Mouse (Mus musculus) hindbrain, postnatal 0 days (tissue): ENCODE results near the gene Cirbp. TPM values are rescaled to one million over a fixed set of nuclear protein-coding genes. Genes with fewer than 3 reads are reported as not detected.

Experiments
- ATAC-seq: fragments of 200-750 bp; cut with Nextera tagmentation; 2 replicates; pipeline ENCODE4 v1.8.0; 2017; ENCODE audit warnings: mild to moderate bottlenecking, moderate TSS enrichment, moderate library complexity
- DNase-seq: peaks from one replicate; pipeline ENCODE4 v3.0.0-alpha.2; 2015; ENCODE audit warnings: low spot score
- H3K27ac ChIP-seq: fragments of 300-500 bp; sonication (generic); 2 replicates; pipeline ENCODE4 v1.5.1; 2014; ENCODE audit warnings: mild to moderate bottlenecking
- H3K27me3 ChIP-seq: fragments of 300-500 bp; sonication (generic); 2 replicates; pipeline ENCODE4 v1.6.1; 2014; ENCODE audit warnings: low read length, mixed read lengths; ENCODE audit not compliant: insufficient read depth
- H3K36me3 ChIP-seq: fragments of 300-500 bp; sonication (generic); 2 replicates; pipeline ENCODE4 v1.6.1; 2014; ENCODE audit warnings: low read length, mixed read lengths; ENCODE audit not compliant: insufficient read depth
- H3K4me1 ChIP-seq: fragments of 300-500 bp; sonication (generic); 2 replicates; pipeline ENCODE4 v1.6.1; 2014; ENCODE audit warnings: antibody characterized with exemption, low read length, mixed read lengths; ENCODE audit not compliant: insufficient read depth
- H3K4me2 ChIP-seq: fragments of 300-500 bp; sonication (generic); 2 replicates; pipeline ENCODE4 v1.6.1; 2014; ENCODE audit warnings: low read depth, mild to moderate bottlenecking, low read length, moderate library complexity, mixed read lengths
- H3K4me3 ChIP-seq: fragments of 300-500 bp; sonication (generic); 2 replicates; pipeline ENCODE4 v1.5.1; 2014; ENCODE audit warnings: low read length
- H3K9ac ChIP-seq: fragments of 300-500 bp; sonication (generic); replicated peaks from 2 replicates; pipeline ENCODE4 v1.6.1; 2014; ENCODE audit warnings: mild to moderate bottlenecking, low read length, moderate library complexity, mixed read lengths
- H3K9me3 ChIP-seq: fragments of 300-500 bp; sonication (generic); 2 replicates; pipeline ENCODE4 v1.6.1; 2016; ENCODE audit warnings: low read length, mixed read lengths
- CTCF ChIP-seq: IDR thresholded peaks from 2 replicates; pipeline ENCODE4 v1.5.1; 2016; ENCODE audit warnings: antibody characterized with exemption, control low read depth, low read depth
- WGBS: fragments of 180-500 bp; shearing (Covaris S2); extraction: QIAGEN DNeasy Blood & Tissue Kit; methylation state at CpG from one replicate; pipeline ENCODE4 v1.1.7; 2014; 5-methylcytosine and 5-hydroxymethylcytosine counted together
- polyA plus RNA-seq: library from polyadenylated mRNA; unstranded; fragments of >200 nt; fragmentation: Nextera tagmentation; extraction: Ambion mirVana; gene quantifications from 2 replicates; pipeline ENCODE4 v1.2.1, GENCODE M21; 2015
- total RNA-seq: library from RNA; depleted of rRNA; stranded (reverse); fragments of >200 nt; gene quantifications from 2 replicates; pipeline ENCODE4 v1.2.3, GENCODE M21; 2014

Cirbp gene
- total and polyA plus RNA-seq, 2 experiments from 2014 or later = 257 to 730 TPM

- peaks cover 22% of the 10 kb centered on the region for H3K4me1 ChIP-seq
- H3K4me2 ChIP-seq = peak overlapping the region; percentile 98
Observed at GRCm38 (mm10) chr10:80141243-80141642, 24.5 kb upstream of the Cirbp start.

GRCm38 (mm10) chr10:80141786-80142529 lies 23.8 kb upstream of the Cirbp start:
- ATAC-seq (peak; percentile 86), DNase-seq (peak; percentile 100)
- Histone ChIP-seq H3K9ac (peak overlapping the region; percentile 95), H3K27ac (peak overlapping the region; percentile 86), H3K4me1 (peaks cover 15% of the 10 kb centered on the region), H3K4me2 (peak overlapping the region; percentile 98), H3K9me3 (no peaks in the 10 kb centered on the region), H3K27me3 (no peaks in the 10 kb centered on the region), H3K4me3 (peak overlapping the region; percentile 75), H3K36me3 (peaks cover 9% of the 10 kb centered on the region)
- WGBS = under 1% methylated on average over 43 of the region's 43 CpGs
- no peak for TF ChIP-seq CTCF

More at GRCm38 (mm10) chr10:80141243-80141642, 24.5 kb upstream of the Cirbp start:
- H3K27ac ChIP-seq = peak overlapping the region; percentile 86
- no peaks in the 10 kb centered on the region for H3K9me3 ChIP-seq
- peak overlapping the region; percentile 30; the same call in 1 of the 2 replicates for H3K9ac ChIP-seq
- WGBS = under 1% methylated on average over 29 of the region's 29 CpGs
- H3K4me3 ChIP-seq = peak overlapping the region; percentile 75
- TF ChIP-seq CTCF = peak; percentile 69
- peaks cover 9% of the 10 kb centered on the region for H3K36me3 ChIP-seq
- peak; percentile 97 for DNase-seq
- no peaks in the 10 kb centered on the region for H3K27me3 ChIP-seq
- ATAC-seq = peak; percentile 75

DNA sequence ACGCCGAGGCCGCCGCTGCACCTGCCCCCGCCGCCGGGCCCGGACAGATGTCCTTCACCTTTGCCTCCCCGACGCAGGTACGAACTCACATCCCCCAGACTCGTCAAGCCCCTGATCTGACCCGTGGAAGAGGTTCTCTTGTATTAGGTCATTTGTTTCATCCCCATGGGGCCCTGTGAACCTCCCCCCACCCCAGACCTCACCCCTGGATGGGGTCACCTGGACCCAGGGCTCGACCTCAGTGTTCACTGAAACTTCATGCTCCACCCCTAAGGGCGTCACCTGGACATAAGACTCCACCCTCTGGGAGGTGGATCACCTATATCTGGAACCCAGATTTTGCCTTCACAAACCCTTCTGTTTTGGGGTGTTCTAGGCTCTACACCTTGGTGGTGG lies 23.3 kb upstream of the Cirbp start:
- Histone ChIP-seq H3K9me3 (no peaks in the 10 kb centered on the region), H3K4me1 (peaks cover 10% of the 10 kb centered on the region), H3K4me2 (peak overlapping the region; percentile 98), H3K27ac (peak overlapping the region; percentile 86), H3K36me3 (peaks cover 9% of the 10 kb centered on the region), H3K9ac (peak overlapping the region; percentile 95), H3K27me3 (no peaks in the 10 kb centered on the region), H3K4me3 (peak overlapping the region; percentile 75)
- WGBS = 0% methylated on average over 15 of the region's 15 CpGs
- no peak for DNase-seq
- ATAC-seq = no peak
- no peak for TF ChIP-seq CTCF

- no peaks in the 10 kb centered on the region for H3K9me3 ChIP-seq
- H3K27ac ChIP-seq = no peak overlapping the region
- H3K4me1 ChIP-seq = peaks cover 10% of the 10 kb centered on the region
- TF ChIP-seq CTCF = no peak
- no peak for ATAC-seq
- 82% methylated on average over 7 of the region's 7 CpGs for WGBS
- H3K4me2 ChIP-seq = 0 out of 2 replicates have a peak overlapping the region, but pooled peaks have one; percentile 98
- H3K36me3 ChIP-seq = peaks cover 9% of the 10 kb centered on the region
- H3K9ac ChIP-seq = no peak overlapping the region
- H3K27me3 ChIP-seq = no peaks in the 10 kb centered on the region
- no peak overlapping the region for H3K4me3 ChIP-seq
- DNase-seq = no peak
Observed at GRCm38 (mm10) chr10:80143664-80144063, 22.1 kb upstream of the Cirbp start.

DNA sequence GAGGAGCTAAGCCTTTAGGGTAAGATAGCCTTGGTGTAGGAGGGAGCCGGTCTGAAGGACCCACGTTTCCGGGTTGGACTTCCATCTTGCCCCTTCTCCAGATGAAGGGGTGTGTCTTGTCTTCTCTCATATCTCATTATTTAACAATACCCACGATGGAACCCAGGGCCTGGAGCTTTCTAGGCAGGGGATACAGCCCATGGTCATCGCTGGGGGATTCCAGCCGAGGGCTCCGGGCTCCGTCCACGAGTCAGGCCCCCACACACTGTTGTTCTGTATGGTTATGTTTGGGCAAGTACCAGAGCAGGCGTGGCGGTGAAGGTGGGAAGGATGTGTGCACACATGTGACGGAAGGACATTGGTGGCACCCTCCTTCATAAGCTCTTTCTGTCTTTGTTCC lies 21.6 kb upstream of the Cirbp start:
- Histone ChIP-seq H3K4me2 (no peak overlapping the region), H3K36me3 (peaks cover 9% of the 10 kb centered on the region), H3K9me3 (no peaks in the 10 kb centered on the region), H3K9ac (no peak overlapping the region), H3K27ac (no peak overlapping the region), H3K4me3 (no peak overlapping the region), H3K27me3 (no peaks in the 10 kb centered on the region), H3K4me1 (peaks cover 10% of the 10 kb centered on the region)
- TF ChIP-seq CTCF = no peak
- DNase-seq (no peak), ATAC-seq (no peak)
- WGBS = 92% methylated on average over 12 of the region's 12 CpGs

- no peaks in the 10 kb centered on the region for H3K27me3 ChIP-seq
- 68% methylated on average over 20 of the region's 20 CpGs for WGBS
- no peak overlapping the region for H3K4me3 ChIP-seq
- DNase-seq = peak; percentile 78
- peak; percentile 89 for TF ChIP-seq CTCF
- no peaks in the 10 kb centered on the region for H3K9me3 ChIP-seq
- peaks cover 9% of the 10 kb centered on the region for H3K36me3 ChIP-seq
- peak overlapping the region; percentile 96 for H3K27ac ChIP-seq
- H3K9ac ChIP-seq = 0 out of 2 replicates have a peak overlapping the region, but pooled peaks have one; percentile 13
- H3K4me2 ChIP-seq = no peak overlapping the region
- no peak for ATAC-seq
- H3K4me1 ChIP-seq = peaks cover 10% of the 10 kb centered on the region
Observed at GRCm38 (mm10) chr10:80144864-80145838, 20.6 kb upstream of the Cirbp start.
